Mouse (Mus musculus) c-Kit-positive CD71-positive TER-119-positive erythroid progenitor cells, embryonic 14.5 days (primary cell): ENCODE results near the gene Atg2b.
A peak's percentile ranks its signal among the peaks of the same experiment; 100 is the strongest.

ENCODE experiments used
- DNase-seq: peaks from one replicate; pipeline ENCODE4 v3.0.0-alpha.2; 2013; ENCODE audit warnings: low spot score

Atg2b gene

DNA sequence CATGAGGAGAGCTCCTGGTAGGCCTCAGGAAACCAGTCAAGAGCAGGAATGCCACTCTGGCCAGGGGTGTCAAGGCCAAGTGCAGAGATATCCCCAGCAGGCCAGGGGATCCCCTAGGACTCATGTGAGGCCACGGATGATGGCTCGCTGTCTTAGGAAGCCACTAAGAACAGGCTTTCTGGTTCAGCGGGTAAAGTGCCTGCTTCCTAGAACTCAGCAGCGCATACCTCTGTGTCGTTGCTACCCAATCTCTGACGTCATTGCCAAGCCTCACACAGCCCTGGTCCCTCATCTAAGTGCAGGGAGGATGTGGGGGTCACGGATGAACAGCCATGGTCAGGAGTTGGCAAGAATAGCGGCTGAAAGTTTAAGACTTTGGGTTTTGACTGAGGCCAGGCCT is 87.9 kb downstream of the Atg2b start:
- DNase-seq, result no peak

DNA sequence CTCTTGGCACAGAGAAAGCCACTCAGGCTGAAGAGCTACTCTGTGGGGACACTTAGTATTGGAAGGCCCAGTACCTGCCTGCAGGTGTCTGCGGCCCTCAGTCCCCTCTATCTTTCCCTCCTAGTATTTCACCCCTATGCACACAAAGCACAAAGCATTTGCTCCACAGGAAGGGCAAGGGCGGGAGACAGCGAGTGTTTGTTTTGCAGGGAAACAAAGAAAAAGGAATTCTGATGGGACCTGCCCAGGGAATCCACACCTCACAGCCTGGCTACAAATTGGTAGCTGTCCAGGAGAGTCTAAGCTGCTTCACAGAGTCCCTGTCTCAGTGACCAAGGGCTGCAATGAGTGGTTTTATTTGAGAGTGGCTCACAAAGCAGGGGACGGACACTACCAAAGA is 91.5 kb downstream of the Atg2b start:
- DNase-seq, result no peak

DNA sequence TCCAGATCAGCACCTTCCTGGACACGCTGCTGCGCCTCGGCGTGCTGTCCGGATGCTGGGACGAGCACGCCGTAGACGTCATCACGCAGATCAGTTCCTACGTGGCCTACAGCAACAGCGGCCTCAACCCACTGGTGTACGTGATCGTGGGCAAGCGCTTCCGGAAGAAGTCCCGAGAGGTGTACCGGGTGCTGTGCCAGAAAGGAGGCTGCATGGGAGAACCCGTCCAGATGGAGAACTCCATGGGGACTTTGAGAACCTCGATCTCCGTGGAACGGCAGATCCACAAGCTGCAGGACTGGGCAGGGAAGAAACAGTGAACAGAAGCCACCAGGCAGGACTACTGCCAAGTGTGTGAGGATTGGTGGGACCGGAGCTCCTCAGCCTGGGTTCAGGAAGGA is 92.7 kb downstream of the Atg2b start:
- DNase-seq, result no peak

- no peak for DNase-seq
Observed at GRCm38 (mm10) chr12:105590786-105591185, 94.2 kb downstream of the Atg2b start.

DNA sequence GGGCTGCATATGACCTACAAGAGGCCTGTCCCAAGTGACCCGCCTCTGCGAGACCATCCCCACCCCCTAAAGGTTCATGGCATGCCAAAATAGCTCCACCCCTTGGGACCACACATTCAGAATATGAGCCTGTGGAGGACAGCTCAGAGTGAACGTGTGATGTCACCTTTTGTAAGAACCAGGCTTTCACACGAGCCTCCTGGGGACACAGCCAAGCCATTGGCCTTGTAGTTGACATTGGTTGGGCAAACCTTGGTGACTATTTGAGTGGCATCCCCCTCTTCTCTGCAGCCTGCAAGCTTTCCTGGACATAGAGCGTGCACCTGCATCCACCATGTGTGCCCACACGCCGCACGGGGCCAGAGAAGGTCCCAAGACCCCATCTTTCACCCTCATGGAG is 97.5 kb downstream of the Atg2b start:
- DNase-seq, result no peak

DNA sequence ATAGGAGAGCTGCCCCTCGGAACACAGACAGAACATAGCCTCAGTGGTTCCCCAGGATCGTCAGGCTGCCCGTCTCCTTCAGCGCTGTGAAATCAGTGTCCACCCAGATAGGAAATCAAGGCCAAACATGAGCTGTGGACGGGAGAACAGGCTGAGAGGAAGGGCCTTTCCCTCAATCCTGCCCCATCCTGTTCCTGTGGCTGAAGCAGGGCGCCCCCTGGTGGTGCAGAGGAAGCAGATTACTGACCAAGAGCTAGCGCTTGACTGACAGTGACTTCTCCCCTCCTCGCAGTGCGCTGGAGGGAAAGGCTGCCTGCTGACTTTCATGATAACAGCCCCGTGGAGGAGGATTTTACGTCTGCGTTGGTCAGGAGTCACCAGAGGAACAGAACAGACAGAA is 100.2 kb downstream of the Atg2b start:
- peak; percentile 53 for DNase-seq

GRCm38 (mm10) chr12:105583484-105583883 is 101.5 kb downstream of the Atg2b start:
- DNase-seq, result peak; percentile 59

DNA sequence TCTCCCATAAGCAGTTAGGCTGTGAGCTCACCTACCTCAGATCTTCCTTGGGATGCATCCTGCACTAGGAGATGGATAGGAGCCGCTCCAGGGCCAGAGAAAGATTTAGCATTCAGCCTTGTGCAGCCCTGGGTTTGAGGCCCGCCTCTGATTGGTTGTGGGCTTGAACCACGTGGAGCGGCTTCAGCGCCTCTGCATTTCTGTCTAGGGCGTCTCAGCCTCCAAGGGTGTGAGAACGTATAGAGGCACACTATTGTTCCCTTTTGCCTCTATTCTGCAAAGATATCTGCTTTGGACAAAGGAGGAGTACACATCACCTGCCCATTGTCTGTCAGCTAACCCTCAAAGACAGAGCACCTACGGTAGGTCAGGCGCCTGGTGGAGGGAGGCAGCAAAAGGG is 102.5 kb downstream of the Atg2b start:
- DNase-seq, result no peak

DNA sequence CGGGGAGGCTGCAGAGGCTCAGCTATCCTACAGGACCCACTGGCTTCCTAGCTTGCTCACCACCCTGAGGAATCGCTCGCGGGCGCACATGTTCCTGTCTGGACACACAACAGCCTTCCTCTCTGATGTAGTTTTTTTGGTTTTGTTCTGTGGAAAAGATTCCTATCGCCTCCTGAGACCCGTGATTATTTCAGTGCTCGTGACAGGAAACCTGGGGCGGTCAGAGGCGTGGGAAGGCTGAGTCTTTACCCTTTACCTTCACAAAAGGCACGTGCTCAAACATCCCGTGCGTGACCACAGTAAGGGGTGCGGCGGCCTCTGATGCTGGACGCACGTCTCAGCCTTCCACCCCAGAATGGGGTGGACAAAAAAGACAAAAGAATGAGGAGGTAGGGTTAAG is 104.5 kb downstream of the Atg2b start:
- DNase-seq, result no peak

DNA sequence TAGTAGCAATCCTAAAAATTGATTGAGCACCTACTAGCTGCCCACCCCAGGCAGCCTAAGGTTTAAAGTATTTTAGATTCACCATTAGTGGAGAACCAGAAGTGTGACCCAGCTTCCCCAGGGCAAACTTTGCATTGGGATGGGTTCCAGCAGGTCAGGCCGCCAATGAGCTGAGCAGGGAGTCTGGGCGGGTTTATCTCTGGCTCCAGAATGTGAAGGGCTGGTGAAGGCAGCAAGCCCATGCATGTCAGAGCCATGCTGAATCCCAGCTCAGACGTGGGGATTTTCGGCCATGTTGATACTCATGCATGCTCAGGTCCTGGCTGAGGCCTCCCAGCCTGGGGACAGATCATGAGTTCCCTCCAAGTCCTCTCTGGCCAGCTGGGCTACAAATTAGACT is 110.7 kb downstream of the Atg2b start:
- no peak for DNase-seq

DNA sequence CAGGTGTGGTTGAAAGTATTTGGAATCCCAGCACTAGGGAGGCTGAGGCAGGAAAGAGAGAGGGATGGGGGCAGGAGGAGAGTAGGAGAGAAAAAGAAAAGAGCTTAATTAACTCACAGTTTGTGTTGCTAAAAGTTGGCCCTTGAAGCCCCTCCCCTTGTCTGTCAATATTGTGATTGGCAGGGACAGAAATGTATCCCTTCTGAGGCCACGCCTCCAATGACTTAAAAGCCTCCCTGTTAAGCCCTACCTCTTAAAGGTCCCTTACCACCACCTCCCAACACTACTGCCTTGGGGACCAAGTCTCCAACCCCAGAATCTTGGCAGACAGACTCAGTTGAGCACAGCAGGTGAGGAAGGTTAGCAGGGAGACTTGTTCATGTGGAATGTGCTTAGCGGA is 112.4 kb downstream of the Atg2b start:
- no peak for DNase-seq

- no peak for DNase-seq
Observed at GRCm38 (mm10) chr12:105571867-105572266, 113.1 kb downstream of the Atg2b start.
